Mouse (Mus musculus) frontal cortex, postnatal 14 days (tissue): ENCODE data around the gene Hat1.
A peak's percentile ranks its signal among the peaks of the same experiment; 100 is the strongest.
"Not testable (repeated sequence)": the region's sequence is repeated elsewhere in the genome, so short reads cannot be mapped to it uniquely, and the experiment has no call there.

ENCODE experiments used
- DNase-seq, 2 experiments: peaks; one replicate each; pipeline ENCODE4 v3.0.0; 2022; ENCODE audit warnings: low spot score in 2 of 2

The Hat1 gene

DNA sequence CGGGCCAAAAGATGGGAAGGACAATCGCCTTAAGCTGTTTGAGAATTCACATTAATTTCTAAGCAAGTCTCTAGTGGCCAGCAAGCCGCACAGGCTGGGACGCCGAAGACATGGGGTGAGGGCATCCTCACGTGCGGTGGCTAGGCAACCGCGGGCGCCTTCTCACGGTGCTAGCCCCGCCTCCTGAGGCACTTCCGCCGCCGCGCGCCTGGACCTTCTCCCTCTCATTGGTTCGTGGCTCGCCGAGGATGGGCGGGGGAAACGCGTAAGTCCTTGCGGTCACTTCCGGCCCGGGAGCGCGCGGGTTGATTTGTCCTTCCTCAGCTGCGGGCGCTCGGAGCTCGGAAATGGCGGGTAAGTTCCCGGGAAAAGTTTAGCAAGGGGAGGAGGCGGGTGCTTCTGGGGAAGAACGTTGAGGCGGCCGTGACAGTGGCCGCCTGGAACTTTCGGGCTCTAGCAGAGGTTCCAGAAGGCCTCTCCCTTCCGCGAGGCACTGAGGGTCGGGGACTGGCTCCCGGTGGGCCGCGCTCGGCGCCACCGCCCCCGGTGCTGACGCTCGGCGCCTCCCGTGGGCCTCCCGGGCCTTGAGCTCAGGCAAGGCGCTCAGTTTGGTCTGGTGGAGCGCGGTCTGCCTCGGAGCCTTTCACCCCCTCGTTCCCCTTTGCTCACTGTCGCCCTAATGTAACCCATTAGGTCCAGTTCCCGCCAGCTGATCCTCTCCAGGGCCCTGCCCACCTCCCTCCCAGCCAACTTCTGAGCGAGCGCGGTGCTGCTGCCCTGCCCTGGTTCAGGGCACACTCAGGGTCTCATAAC lies at the start of gene Hat1:
TSS of gene Hat1 (plus strand) at position 8 of the 813 bp plus-strand sequence.
- DNase-seq, result peak; percentile 87 to 95

DNA sequence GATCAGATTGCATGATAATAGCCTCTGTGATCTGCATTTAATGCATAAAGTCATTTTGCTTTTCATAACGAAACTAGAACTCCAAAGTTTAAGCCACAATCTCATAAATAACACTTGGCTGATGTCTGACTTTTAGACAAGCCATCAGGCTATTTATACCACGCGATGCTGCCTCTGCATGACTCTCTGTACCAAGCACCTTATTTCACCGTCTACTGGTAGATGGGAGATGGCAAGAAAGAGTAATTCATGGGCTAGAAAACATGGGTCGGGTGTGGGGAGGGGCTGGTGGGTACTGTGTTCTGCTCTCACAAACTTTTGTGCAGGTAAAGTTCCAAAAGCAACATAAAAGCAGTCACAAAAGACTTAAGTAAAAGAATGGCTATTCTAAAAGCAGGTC lies 48.6 kb upstream of the Hat1 start:
- DNase-seq, result no peak

DNA sequence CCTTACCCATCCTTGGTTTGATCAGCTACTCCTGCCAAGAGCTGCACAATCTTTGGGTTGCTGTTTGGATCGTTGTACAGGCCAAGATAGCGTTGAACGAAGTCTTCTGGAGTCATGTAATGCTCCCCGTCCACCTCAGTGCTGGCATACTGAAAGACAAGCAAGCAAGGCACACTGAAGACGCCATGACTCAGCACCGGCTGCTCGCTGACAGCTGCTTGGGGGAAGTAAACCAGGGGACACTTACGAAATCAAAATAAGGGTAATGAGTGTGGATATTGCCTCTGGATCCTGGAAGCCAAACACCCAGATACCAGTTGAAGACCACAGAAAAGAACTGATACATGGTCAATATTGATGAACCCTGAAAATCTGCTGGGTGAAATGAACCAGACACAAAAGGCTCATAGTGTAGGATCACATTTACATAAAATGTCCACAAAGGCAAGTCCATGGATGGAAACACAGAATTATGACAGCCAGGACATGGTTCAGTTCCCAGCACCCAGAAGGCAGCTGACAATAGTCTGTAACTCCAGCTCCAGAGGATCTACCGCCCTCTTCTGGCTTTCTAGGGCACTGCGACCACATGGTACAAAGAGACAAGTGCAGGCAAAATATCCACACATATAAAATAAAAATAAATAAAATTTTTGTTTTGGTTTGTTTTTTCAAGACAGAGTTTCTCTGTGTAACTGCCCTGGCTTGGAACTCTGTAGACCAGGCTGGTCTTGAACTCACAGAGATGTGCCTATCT lies 44.7 kb upstream of the Hat1 start:
- DNase-seq, result no peak

DNA sequence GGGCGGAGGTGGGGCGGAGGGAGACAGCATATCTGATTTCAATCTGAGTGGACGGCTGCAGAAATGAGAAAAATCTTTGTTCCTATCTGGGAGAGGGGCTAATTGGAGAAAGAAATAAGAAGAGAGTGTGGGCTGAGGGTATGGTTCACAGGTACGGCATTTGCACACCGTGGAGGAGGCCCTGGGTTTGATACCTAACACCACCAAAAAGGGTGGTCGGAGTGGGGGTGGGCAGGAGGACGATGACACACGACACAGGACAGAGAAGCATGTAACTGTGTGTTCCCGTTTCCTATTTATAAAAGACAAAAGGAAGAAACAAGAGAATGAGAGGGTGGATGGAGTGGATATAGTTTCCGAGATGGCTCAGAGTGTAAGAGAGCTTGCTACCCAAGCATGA lies 41.6 kb upstream of the Hat1 start:
- no peak for DNase-seq

DNA sequence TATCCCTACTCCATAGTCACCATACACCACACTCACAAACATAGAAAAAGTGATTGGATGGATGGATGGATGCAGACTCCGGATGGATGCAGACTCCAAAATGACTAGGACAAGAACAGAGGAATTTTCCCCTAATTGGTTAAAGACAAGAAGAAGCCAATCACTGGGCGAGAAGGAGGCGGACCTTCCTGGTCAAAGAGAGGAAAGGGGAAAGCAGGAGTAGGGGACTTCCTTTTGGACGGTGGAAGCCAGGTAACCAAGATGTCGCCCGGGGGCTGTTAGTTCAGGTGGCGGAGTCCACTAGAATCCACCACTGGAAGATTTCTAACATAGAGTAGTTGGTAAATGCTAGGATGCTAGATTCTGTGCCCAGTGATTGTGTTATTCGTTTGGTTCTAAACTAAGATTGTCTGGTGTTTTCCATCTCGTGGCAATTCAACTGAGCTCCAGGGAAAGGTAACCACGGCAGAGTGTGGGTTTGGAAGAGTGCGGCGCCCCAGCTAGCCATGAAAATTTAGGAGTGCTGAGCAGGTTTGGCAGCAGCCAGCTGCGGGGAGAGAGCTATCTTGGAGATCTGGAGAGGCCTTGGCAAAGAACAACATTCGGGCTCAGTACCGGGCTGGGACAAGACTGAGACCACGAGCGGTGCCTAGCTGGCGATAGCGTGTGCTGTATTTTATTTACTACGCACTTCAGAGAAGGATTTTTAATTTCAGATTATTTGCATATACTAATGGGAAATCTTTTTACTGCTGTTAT lies 40.8 kb upstream of the Hat1 start:
- DNase-seq, result no peak

DNA sequence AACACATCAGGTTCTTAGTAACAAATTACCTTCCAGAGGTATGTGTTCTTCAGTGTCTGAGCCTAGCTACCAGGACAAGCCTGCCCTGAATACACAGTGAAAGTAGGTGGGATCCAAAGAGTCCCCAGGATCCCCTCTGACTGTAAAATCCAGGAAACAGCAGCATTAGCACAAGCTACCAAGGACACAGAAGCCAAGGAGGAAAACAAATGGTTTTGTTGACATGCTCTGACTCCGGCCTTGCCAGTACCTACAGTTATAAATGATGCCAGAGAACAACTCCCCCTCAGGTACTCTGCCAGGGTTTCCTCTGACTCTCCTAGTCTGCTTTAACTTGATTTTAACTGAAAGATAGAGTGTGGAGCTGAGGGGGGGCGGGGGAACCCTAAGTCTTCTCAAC lies 39.2 kb upstream of the Hat1 start:
- no peak for DNase-seq

DNA sequence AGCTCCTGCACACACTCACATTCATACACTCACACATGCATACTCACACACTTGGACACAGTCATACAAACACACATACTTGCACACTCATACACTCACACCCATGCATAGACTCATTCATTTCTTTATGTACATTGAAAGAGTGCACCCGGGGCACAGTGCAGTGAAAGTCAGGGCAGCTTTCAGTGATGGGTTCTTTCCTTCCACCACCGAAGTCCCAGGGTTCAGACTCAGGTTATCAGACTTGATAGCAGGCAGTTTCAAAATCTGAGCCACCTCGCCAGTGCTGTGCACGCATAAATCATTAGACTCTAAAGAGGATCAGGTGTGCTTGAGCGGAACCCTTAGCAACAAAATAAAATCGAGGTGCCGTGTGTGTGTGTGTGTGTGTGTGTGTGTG lies 38.6 kb upstream of the Hat1 start:
- no peak for DNase-seq

DNA sequence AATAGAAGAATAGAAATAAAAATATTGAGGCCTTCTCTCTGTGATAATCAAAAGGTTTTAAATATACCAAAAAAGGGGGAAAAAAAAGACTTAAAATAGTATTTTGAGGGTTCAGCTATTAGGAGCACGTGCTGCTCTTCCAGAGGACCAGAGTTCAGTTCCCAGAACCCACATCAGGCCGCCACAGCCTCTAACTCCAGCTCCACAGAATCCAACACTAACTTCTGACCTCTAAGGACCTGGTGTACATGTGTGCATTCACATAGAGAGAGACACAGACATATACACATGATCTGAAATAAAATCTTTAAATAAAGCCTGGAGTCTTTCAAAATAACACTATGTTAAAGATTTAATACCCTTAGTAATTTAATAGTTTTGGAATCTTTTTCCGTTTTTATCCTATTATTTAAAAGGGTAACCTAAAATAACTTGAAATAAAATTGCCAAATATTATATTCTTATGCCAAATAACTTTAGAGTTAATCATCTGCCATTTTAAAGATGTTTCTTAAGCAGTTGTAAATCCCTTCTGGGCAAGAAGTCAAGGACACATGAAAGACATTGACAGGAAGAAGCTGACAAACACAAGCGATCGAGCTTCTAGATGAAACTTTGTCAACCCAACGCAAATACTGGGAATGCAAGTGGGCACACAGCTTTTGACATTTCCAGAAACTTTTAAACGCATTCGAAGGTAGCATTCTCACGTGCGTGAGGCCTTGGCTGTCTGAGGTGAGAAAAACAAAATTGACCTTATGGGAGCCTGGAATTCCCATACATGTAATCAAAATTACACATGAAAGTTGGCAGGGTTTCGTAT lies 37.6 kb upstream of the Hat1 start:
- DNase-seq, result no peak

DNA sequence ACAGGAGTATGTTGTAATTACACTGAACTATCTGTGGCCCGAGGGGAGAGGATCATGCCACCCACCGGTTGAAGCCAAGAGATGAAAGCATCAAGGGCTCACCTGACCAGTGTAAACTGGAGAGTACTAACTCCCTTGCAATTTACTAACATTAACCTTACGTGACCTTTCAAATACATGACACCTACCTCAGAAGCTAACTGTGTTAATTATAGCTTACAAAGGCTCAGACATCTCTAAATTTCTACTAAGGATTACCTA lies 37.1 kb upstream of the Hat1 start:
- no peak for DNase-seq

DNA sequence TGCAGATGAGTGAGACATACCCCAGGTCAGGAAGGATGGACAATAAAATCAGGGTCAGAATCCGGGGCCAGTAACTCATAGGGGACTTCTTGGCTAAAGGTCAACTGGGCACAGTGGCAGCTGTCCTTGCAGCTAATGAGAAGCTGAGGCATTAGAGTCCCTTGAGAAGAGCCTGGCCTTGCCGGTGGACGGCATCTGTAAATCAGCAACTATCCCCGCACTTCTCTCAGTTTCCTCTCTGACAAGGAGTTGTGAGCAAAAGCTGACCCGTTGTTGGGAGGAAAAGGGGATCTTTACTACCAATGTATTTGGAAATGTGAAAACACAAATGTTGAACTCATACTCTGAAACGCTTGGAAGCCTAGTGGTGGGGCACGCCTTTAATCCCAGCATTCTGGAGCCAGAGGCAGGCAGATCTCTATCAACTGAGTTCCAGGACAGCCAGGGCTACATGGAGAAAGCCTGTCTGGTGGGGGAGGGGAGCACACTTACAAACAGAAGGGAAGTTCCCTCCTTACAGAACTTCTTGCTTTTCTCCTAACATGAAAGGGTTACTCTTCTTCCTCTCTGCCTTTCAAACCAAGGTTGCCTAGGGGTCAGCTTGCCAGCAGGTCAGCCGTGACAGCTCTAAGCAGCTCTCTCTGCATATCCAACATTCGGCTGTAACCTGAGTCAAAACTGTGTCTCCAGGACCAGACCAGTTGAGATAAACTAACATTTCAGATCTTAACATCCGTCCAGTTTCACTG lies 35.3 kb upstream of the Hat1 start:
- no peak for DNase-seq

DNA sequence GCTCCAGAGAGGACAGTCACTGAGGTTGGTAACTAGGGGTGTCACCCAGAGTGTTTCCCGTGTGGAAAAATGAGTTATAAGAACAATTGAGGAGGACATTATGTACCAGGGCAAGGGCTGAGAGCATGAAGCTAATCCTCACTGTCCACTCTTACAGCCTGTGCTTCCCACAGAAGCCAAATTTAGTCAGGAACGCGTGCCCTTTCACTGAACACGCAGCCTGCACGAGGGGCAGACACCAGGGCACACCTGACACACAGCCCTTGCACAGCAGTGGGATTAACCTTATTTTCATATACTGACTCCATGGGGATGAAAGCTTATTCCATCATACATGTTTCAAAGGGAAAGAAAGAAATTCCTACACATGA lies 34.7 kb upstream of the Hat1 start:
- no peak for DNase-seq

DNA sequence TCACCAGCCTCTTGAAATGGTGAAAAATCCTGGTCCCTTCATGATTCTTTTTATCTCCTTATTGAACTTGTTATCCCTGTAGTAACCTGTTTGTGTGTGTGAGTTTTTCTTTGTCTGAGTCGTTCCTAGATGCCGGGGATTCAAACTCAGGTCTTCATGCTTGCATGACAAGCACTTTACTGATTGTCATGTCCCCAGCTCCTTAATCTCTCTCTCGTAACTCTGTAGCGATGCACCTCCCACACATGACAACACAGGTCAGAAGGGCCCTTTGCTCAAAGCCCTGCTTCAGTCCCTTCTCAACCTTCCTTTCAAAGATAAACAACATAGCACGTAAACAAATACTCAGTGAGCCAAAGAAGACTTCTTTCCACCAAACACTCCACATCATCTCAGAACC lies 30.4 kb upstream of the Hat1 start:
- DNase-seq, result no peak

DNA sequence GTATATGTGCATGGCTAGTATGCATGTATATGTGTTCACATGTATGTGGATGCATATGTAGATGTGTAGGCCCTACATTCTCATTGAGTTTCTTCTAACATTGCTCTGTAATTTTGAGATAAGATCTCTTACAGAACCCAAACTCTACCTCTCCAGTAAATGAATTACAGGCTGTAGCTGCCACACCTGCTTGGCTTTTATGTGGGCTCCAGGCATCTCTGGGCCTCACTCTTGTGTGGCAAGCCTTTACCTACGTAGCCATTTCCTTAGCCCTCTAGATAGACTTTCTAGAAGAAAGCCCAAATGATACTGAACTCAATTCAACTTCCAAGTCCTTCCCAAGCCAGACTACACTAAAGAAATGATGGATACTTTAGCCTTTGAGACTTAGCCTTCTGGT lies 28.6 kb upstream of the Hat1 start:
- DNase-seq, result no peak

DNA sequence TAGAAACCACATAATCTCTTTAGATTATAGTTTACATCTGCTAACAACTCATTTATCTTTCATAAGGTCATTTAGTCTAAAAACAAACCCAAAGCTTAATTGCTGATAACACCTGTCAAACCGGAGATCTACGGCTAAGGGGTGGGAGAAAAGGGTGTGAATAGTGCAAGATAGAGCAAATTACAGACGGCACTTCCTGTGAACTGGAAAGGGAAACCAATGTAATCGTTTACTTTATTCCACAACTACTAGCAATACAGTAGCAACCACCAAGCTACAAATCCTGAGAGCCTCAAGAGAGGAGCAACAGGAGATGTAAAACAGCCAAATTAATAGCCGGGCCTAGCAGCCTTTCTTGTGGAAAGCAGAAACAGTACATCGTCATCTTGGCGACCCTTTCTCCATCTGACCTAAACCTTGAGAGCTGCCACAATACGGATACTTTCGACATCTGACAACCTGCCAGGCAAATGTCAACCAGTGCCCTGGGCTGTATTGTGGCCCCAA lies 22.1 kb upstream of the Hat1 start:
- no peak for DNase-seq

DNA sequence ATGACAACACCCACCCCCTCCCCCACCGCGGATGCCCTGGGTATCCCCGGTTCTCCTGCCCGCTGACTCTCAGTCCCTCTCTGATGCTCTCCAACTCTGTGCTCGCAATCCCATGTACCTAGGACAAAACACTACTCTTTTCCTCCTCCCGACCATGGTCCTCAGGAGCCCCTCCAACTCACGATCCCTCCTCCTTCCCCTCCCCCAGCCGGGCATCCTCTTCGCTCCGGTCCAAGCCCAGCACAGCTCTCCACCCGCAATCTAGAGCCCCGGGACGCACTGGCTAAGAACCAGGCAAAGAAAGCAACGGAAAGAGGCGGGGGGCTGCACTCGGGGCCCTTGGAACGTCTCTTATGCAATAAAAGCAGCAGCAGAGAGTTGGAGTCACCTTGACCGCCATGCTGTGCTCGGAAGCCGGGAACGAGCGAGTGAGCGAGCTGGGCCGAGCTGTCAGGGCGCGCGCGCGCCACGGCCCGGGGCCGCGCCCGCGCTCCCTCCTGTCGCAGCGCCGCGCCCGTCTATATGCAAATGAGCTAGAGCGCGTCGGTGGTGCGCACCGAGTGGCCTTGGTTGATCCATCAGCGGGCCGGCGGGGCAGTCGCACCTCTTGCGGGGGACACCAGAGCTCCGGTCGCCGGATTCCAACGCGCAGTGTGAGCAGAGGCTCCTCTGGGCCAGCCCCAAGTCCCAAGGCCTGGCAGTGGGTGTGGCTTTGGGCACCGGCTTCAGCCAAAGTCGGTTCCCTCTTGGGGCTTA lies 21.5 kb upstream of the Hat1 start, which contains the start of gene Slc25a12:
TSS of gene Slc25a12 (minus strand) at position 625 of the 756 bp plus-strand sequence.
- DNase-seq, result peak; percentile 50 to 62

DNA sequence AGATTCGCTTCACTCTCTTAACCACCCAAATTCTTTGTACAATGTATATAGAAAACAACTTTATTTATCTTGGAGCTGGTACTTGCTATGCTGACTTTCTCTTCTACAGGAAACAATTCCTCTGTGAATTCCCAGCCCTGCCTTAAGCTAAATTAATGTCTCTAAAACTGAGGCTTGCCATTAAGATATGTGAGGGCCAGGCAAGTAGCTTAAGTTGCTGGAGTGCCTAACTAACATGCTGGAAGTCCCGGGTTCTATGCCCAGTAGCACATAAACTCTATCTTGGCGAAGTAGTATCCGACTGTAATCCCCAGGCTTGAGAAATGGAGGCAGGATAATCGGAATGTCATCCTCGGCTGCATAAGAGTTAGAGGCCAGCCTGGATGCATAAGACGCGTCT lies 20.7 kb upstream of the Hat1 start:
- no peak for DNase-seq

DNA sequence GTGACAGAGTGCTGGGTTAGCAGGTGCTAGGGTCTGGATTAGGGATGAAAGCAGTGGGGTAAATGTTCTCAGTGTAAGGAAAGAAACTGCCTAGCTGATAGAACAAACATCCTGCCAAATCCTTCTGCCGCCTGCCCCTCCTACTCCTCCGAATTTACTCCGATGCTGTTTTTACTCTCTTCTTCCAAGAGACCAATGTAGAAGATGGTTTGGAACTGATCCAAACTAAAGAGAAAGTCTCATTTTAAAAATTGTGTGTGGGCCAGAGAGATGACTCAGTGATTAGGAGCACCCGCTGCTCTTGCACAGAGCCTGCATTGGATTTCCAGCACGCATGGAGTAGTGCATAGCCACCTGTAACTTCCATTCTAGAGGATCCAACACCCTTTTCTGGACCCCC lies 17.0 kb upstream of the Hat1 start:
- peak; percentile 17 to 37 for DNase-seq

DNA sequence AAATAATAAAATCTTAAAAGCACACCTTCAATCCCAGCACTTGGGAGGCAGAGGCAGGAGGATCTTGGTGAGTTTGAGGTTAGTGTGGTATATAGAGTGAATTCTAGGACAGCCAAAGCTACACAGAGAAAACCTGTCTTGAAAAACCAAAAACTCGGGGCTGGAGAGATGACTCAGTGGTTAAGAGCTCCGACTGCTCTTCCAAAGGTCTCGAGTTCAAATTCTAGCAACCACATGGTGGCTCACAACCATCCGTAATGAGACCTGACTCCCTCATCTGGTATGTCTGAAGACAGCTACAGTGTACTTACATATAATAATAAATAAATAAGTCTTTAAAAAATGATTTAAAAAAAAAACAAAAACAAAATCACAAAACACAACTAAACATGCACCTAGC lies 16.5 kb upstream of the Hat1 start:
- not testable (repeated sequence) for DNase-seq

DNA sequence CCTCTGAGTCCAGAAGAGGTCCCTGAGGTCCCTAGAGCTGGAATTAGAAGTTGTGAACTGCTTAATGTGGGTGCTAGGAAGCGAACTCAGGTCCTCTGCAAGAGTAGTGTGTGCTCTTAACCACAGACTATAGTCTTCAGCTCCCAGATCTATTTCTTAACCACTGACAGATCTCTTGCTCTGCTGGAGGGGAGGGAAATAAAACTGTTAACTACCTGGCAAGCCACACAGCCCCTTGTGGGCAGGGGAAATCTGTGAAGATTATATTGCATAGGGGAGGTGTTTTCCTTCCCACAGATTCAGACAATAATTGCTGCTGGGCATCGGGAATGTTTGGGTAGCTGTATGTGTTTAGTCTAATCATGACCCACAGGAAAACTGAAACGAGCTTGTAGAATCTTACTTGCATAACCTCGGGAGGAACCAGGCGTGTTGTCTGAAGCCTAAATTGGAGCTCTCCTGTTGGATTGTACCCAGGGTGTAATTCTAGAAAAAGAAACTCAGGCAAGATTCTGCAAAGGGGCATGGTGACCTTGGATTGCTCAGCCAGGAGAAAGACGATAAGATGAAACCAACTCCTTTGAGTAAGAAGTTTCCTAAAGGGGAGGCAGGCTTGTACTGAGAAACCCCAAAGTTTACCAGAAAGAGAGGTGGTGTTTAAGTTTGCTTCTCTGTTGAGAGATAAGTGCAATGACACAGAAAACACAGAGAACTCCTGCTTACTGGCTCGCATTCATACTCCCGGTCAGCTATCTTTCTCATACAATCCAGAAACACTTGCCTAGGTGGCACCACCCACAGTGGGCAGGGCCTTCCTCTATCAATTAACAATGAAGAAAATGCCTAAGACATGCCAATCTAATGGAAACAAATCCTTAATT lies 14.2 kb upstream of the Hat1 start:
- DNase-seq, result no peak
